Mouse (Mus musculus): Measurements from ENCODE around the gene Hoxc11. TPM values are rescaled to one million over a fixed set of nuclear protein-coding genes. Genes with fewer than 3 reads are reported as not detected.

Gene Hoxc11
- total and polyA plus RNA-seq, 3 experiments = not detected

- Histone ChIP-seq H3K9me3 (replicated peaks; ENCODE audit: insufficient read depth, low read length) (no peaks in the 10 kb centered on the region), H3K79me2 (ENCODE audit: control insufficient read depth, insufficient read depth, low read length, poor library complexity) (no peaks in the 10 kb centered on the region; the same call in 1 of the 2 replicates), H3K27me3 (ENCODE audit: control insufficient read depth in 1 of 2, insufficient read depth in 2 of 2, low read length in 2 of 2) (peaks cover 15 to 23% of the 10 kb centered on the region in 2 experiments), H3K9ac (ENCODE audit: control insufficient read depth, low read depth, low read length, poor library complexity, severe bottlenecking) (no peak overlapping the region), H3K27ac (ENCODE audit: control insufficient read depth, low read depth, low read length) (no peak overlapping the region), H3K4me1 (ENCODE audit: control insufficient read depth in 1 of 2, insufficient read depth in 2 of 2, low read length in 2 of 2) (peaks cover 5 to 6% of the 10 kb centered on the region in 2 experiments; a peak in 3 of 4 replicates), H3K36me3 (ENCODE audit: control insufficient read depth in 1 of 2, insufficient read depth in 2 of 2, low read length in 2 of 2) (peaks cover 0 to 5% of the 10 kb centered on the region in 2 experiments; a peak in 1 of 4 replicates), H3K4me3 (ENCODE audit: control insufficient read depth in 1 of 2, insufficient read depth in 1 of 2, low read depth in 2 of 2, low read length in 2 of 2) (no peak overlapping the region)
- no peak for DNase-seq (ENCODE audit: low read depth, low spot score)
- TF ChIP-seq ZMIZ1 (IDR thresholded peaks at IDR 0.05; ENCODE audit: low read depth, low read length) (no peak), BHLHE40 (IDR thresholded peaks at IDR 0.05; ENCODE audit: borderline replicate concordance, low read depth, low read length) (no peak), MXI1 (IDR thresholded peaks at IDR 0.05; ENCODE audit: low read depth, low read length) (no peak), MAZ (IDR thresholded peaks at IDR 0.05; ENCODE audit: low read depth, low read length) (no peak), CTCF (IDR thresholded peaks at IDR 0.05 in 2 of 3, conservative IDR thresholded peaks at IDR 0.05 in 1 of 3; ENCODE audit: control insufficient read depth in 1 of 3, insufficient read depth in 1 of 3, low read depth in 2 of 3, low read length in 3 of 3, poor library complexity in 1 of 3, severe bottlenecking in 1 of 3) (no peak), MEF2A (IDR thresholded peaks at IDR 0.05; ENCODE audit: extremely low read depth, insufficient replicate concordance, low read depth, low read length, poor library complexity, severe bottlenecking) (no peak), SMC3 (IDR thresholded peaks at IDR 0.05; ENCODE audit: low read depth, low read length) (no peak), MYC (IDR thresholded peaks at IDR 0.05; ENCODE audit: low read depth, low read length) (no peak), RAD21 (IDR thresholded peaks at IDR 0.05; ENCODE audit: low read depth, low read length) (no peak), ZNF384 (IDR thresholded peaks at IDR 0.05; ENCODE audit: low read depth, low read length) (no peak), ZC3H11A (IDR thresholded peaks at IDR 0.05; ENCODE audit: low read depth, low read length) (no peak), TBP (IDR thresholded peaks at IDR 0.05; ENCODE audit: low read depth, low read length) (no peak), SIN3A (IDR thresholded peaks at IDR 0.05; ENCODE audit: low read length) (no peak), GATA1 (IDR thresholded peaks at IDR 0.05; ENCODE audit: low read depth, low read length) (no peak), MAX (IDR thresholded peaks at IDR 0.05; ENCODE audit: low read length) (no peak), POLR2A (IDR thresholded peaks at IDR 0.05; ENCODE audit: control insufficient read depth in 1 of 2, insufficient read depth in 1 of 2, low read depth in 1 of 2, low read length in 2 of 2, poor library complexity in 1 of 2) (no peak), ETS1 (IDR thresholded peaks at IDR 0.05; ENCODE audit: low read depth, low read length) (no peak), MYB (IDR thresholded peaks at IDR 0.05; ENCODE audit: low read depth, low read length) (no peak)
Measured at GRCm38 (mm10) chr15:102947276-102947675, 7.0 kb upstream of the Hoxc11 start.

DNA sequence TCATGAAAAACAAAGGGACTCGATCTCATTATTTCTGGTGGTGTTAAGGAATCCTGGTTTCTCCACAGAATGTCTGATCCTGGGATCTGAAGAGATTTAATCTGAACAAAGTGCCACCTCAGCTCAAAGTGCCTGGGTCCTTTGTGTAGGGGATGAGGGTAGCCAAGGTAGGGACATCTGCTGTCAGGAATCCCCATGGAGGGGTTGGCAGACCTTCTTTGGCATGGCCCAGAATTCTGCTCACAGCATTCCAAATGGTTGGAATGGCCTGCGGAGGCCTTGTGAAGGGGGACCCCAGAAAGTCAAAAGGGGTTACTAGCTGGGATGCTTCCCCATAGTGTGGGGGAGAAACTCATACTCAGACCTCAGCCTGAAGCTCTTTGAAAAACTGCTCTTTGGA lies 5.4 kb upstream of the Hoxc11 start:
- no peak for DNase-seq (ENCODE audit: low read depth, low spot score)
- Histone ChIP-seq H3K27me3 (ENCODE audit: control insufficient read depth in 1 of 2, insufficient read depth in 2 of 2, low read length in 2 of 2) (peaks cover 22 to 37% of the 10 kb centered on the region in 2 experiments), H3K9ac (ENCODE audit: control insufficient read depth, low read depth, low read length, poor library complexity, severe bottlenecking) (no peak overlapping the region), H3K9me3 (replicated peaks; ENCODE audit: insufficient read depth, low read length) (no peaks in the 10 kb centered on the region), H3K27ac (ENCODE audit: control insufficient read depth, low read depth, low read length) (no peak overlapping the region), H3K36me3 (ENCODE audit: control insufficient read depth in 1 of 2, insufficient read depth in 2 of 2, low read length in 2 of 2) (peaks cover 0 to 5% of the 10 kb centered on the region in 2 experiments; a peak in 1 of 4 replicates), H3K79me2 (ENCODE audit: control insufficient read depth, insufficient read depth, low read length, poor library complexity) (no peaks in the 10 kb centered on the region; the same call in 1 of the 2 replicates), H3K4me3 (ENCODE audit: control insufficient read depth in 1 of 2, insufficient read depth in 1 of 2, low read depth in 2 of 2, low read length in 2 of 2) (no peak overlapping the region), H3K4me1 (ENCODE audit: control insufficient read depth in 1 of 2, insufficient read depth in 2 of 2, low read length in 2 of 2) (peaks cover 5 to 6% of the 10 kb centered on the region in 2 experiments; a peak in 3 of 4 replicates)
- TF ChIP-seq POLR2AphosphoS5 (IDR thresholded peaks at IDR 0.05; ENCODE audit: borderline replicate concordance, low read depth, low read length) = no peak
- no peak for TF ChIP-seq ZNF384 (IDR thresholded peaks at IDR 0.05; ENCODE audit: low read depth, low read length)
- no peak for TF ChIP-seq E2F4 (IDR thresholded peaks at IDR 0.05; ENCODE audit: borderline replicate concordance, low read depth, low read length)
- TF ChIP-seq UBTF (IDR thresholded peaks at IDR 0.05; ENCODE audit: borderline replicate concordance, insufficient read depth, low read depth, low read length) = no peak
- no peak for TF ChIP-seq NRF1 (IDR thresholded peaks at IDR 0.05; ENCODE audit: insufficient read depth, low read depth, low read length, poor library complexity, severe bottlenecking)
- TF ChIP-seq RAD21 (IDR thresholded peaks at IDR 0.05; ENCODE audit: low read depth, low read length) = no peak
- no peak for TF ChIP-seq MYC (IDR thresholded peaks at IDR 0.05; ENCODE audit: low read depth, low read length)
- TF ChIP-seq POLR2AphosphoS2 (IDR thresholded peaks at IDR 0.05; ENCODE audit: low read length) = no peak
- TF ChIP-seq BHLHE40 (IDR thresholded peaks at IDR 0.05; ENCODE audit: borderline replicate concordance, low read depth, low read length) = no peak
- no peak for TF ChIP-seq ZKSCAN1 (IDR thresholded peaks at IDR 0.05; ENCODE audit: low read depth, low read length)
- no peak for TF ChIP-seq GATA1 (IDR thresholded peaks at IDR 0.05; ENCODE audit: low read depth, low read length)
- TF ChIP-seq ETS1 (IDR thresholded peaks at IDR 0.05; ENCODE audit: low read depth, low read length) = no peak
- TF ChIP-seq CHD2 (IDR thresholded peaks at IDR 0.05; ENCODE audit: low read length) = no peak
- no peak for TF ChIP-seq CTCF (IDR thresholded peaks at IDR 0.05 in 2 of 3, conservative IDR thresholded peaks at IDR 0.05 in 1 of 3; ENCODE audit: control insufficient read depth in 1 of 3, insufficient read depth in 1 of 3, low read depth in 2 of 3, low read length in 3 of 3, poor library complexity in 1 of 3, severe bottlenecking in 1 of 3)
- TF ChIP-seq CHD1 (IDR thresholded peaks at IDR 0.05; ENCODE audit: low read depth, low read length) = no peak
- TF ChIP-seq ELF1 (IDR thresholded peaks at IDR 0.05; ENCODE audit: low read depth, low read length) = no peak
- no peak for TF ChIP-seq ZC3H11A (IDR thresholded peaks at IDR 0.05; ENCODE audit: low read depth, low read length)
